Mouse (Mus musculus): ENCODE measurements around the gene Oxct1. TPM values are rescaled to one million over a fixed set of nuclear protein-coding genes. Genes with fewer than 3 reads are reported as not detected.

The Oxct1 gene
- polyA plus RNA-seq, 1 experiment from 2014 or later, result 210 TPM

GRCm38 (mm10) chr15:3994852-3995447, 31.2 kb upstream of the Oxct1 start:
- peak overlapping the region; percentile 72 for H3K4me3 ChIP-seq (ENCODE audit: low read depth, low read length)
- 21% methylated on average over 14 of the region's 14 CpGs for WGBS

GRCm38 (mm10) chr15:3995448-3996266, 30.5 kb upstream of the Oxct1 start, which contains the start of gene AW549877:
TSS of gene AW549877 (minus strand) at chr15:3995744.
- peak within 1 kb of the TSS; percentile 76 for H3K9ac ChIP-seq
- under 1% methylated on average over 61 of the region's 61 CpGs for WGBS
- peak; percentile 99 for DNase-seq
- H3K36me3 ChIP-seq (ENCODE audit: insufficient read depth), result peaks cover 12% of the 10 kb centered on the region
- no peak for TF ChIP-seq CTCF (IDR thresholded peaks at IDR 0.05; ENCODE audit: low read depth)
- H3K4me1 ChIP-seq (ENCODE audit: insufficient read depth), result peaks cover 5% of the 10 kb centered on the region
- peak; percentile 100 for ATAC-seq (ENCODE audit: insufficient read depth)
- H3K27ac ChIP-seq (ENCODE audit: low read depth), result peak within 1 kb of the TSS; percentile 92
- peak within 1 kb of the TSS; percentile 79 for H3K4me2 ChIP-seq
- H3K27me3 ChIP-seq (ENCODE audit: insufficient read depth, low read length), result no peaks in the 10 kb centered on the region
- peak within 1 kb of the TSS; percentile 72 for H3K4me3 ChIP-seq (ENCODE audit: low read depth, low read length)
- H3K9me3 ChIP-seq (ENCODE audit: low read depth, low read length), result no peaks in the 10 kb centered on the region

More at GRCm38 (mm10) chr15:3994852-3995447, 31.2 kb upstream of the Oxct1 start:
- peak overlapping the region; percentile 65 for H3K4me2 ChIP-seq
- no peaks in the 10 kb centered on the region for H3K9me3 ChIP-seq (ENCODE audit: low read depth, low read length)
- H3K27me3 ChIP-seq (ENCODE audit: insufficient read depth, low read length), result no peaks in the 10 kb centered on the region
- ATAC-seq (ENCODE audit: insufficient read depth) (no peak), DNase-seq (no peak)
- H3K9ac ChIP-seq, result peak overlapping the region; percentile 76
- TF ChIP-seq CTCF (IDR thresholded peaks at IDR 0.05; ENCODE audit: low read depth), result no peak
- H3K4me1 ChIP-seq (ENCODE audit: insufficient read depth), result peaks cover 5% of the 10 kb centered on the region
- H3K27ac ChIP-seq (ENCODE audit: low read depth), result peak overlapping the region; percentile 92
- H3K36me3 ChIP-seq (ENCODE audit: insufficient read depth), result peaks cover 19% of the 10 kb centered on the region

GRCm38 (mm10) chr15:3996267-3997010, 29.7 kb upstream of the Oxct1 start:
- H3K4me2 ChIP-seq, result peak overlapping the region; percentile 79
- H3K4me3 ChIP-seq (ENCODE audit: low read depth, low read length), result peak overlapping the region; percentile 72
- ATAC-seq (ENCODE audit: insufficient read depth), result no peak
- no peaks in the 10 kb centered on the region for H3K9me3 ChIP-seq (ENCODE audit: low read depth, low read length)
- H3K4me1 ChIP-seq (ENCODE audit: insufficient read depth), result peaks cover 5% of the 10 kb centered on the region
- TF ChIP-seq CTCF (IDR thresholded peaks at IDR 0.05; ENCODE audit: low read depth), result no peak
- 19% methylated on average over 14 of the region's 14 CpGs for WGBS
- H3K9ac ChIP-seq, result peak overlapping the region; percentile 62
- H3K27me3 ChIP-seq (ENCODE audit: insufficient read depth, low read length), result no peaks in the 10 kb centered on the region
- DNase-seq, result peak; percentile 21
- H3K27ac ChIP-seq (ENCODE audit: low read depth), result peak overlapping the region; percentile 88
- peaks cover 4% of the 10 kb centered on the region for H3K36me3 ChIP-seq (ENCODE audit: insufficient read depth)

- ATAC-seq (ENCODE audit: insufficient read depth) (no peak), DNase-seq (no peak)
- peaks cover 5% of the 10 kb centered on the region for H3K4me1 ChIP-seq (ENCODE audit: insufficient read depth)
- no peak overlapping the region for H3K4me3 ChIP-seq (ENCODE audit: low read depth, low read length)
- no peak overlapping the region for H3K4me2 ChIP-seq
- H3K27ac ChIP-seq (ENCODE audit: low read depth), result no peak overlapping the region
- 68% methylated on average over 2 of the region's 2 CpGs for whole genome bisulfite sequencing
- no peaks in the 10 kb centered on the region for H3K36me3 ChIP-seq (ENCODE audit: insufficient read depth)
- no peak for TF ChIP-seq CTCF (IDR thresholded peaks at IDR 0.05; ENCODE audit: low read depth)
- H3K9ac ChIP-seq, result no peak overlapping the region
- H3K9me3 ChIP-seq (ENCODE audit: low read depth, low read length), result no peaks in the 10 kb centered on the region
- no peaks in the 10 kb centered on the region for H3K27me3 ChIP-seq (ENCODE audit: insufficient read depth, low read length)
These were observed 27.0 kb upstream of the Oxct1 start for GRCm38 (mm10) chr15:3999144-3999543.

GRCm38 (mm10) chr15:4000536-4000935, 25.6 kb upstream of the Oxct1 start:
- no peaks in the 10 kb centered on the region for H3K4me1 ChIP-seq (ENCODE audit: insufficient read depth)
- no peak overlapping the region for H3K4me2 ChIP-seq
- H3K27ac ChIP-seq (ENCODE audit: low read depth), result no peak overlapping the region
- no peaks in the 10 kb centered on the region; the same call in 1 of the 2 replicates for H3K9me3 ChIP-seq (ENCODE audit: low read depth, low read length)
- WGBS, result 74% methylated on average over 2 of the region's 2 CpGs
- no peak overlapping the region for H3K4me3 ChIP-seq (ENCODE audit: low read depth, low read length)
- no peak for DNase-seq
- TF ChIP-seq CTCF (IDR thresholded peaks at IDR 0.05; ENCODE audit: low read depth), result no peak
- H3K36me3 ChIP-seq (ENCODE audit: insufficient read depth), result no peaks in the 10 kb centered on the region
- no peak for ATAC-seq (ENCODE audit: insufficient read depth)
- no peak overlapping the region for H3K9ac ChIP-seq
- no peaks in the 10 kb centered on the region for H3K27me3 ChIP-seq (ENCODE audit: insufficient read depth, low read length)

GRCm38 (mm10) chr15:4013873-4014272, 12.3 kb upstream of the Oxct1 start:
- H3K36me3 ChIP-seq (ENCODE audit: insufficient read depth), result no peaks in the 10 kb centered on the region
- no peak overlapping the region for H3K9ac ChIP-seq
- H3K27me3 ChIP-seq (ENCODE audit: insufficient read depth, low read length), result no peaks in the 10 kb centered on the region
- ATAC-seq (ENCODE audit: insufficient read depth) (no peak), DNase-seq (no peak)
- TF ChIP-seq CTCF (IDR thresholded peaks at IDR 0.05; ENCODE audit: low read depth), result no peak
- H3K4me3 ChIP-seq (ENCODE audit: low read depth, low read length), result no peak overlapping the region
- no peak overlapping the region for H3K27ac ChIP-seq (ENCODE audit: low read depth)
- no peaks in the 10 kb centered on the region for H3K4me1 ChIP-seq (ENCODE audit: insufficient read depth)
- no peaks in the 10 kb centered on the region for H3K9me3 ChIP-seq (ENCODE audit: low read depth, low read length)
- 67% methylated on average over 2 of the region's 2 CpGs for WGBS
- no peak overlapping the region for H3K4me2 ChIP-seq

All from lung, embryonic 14.5 days (tissue).